Mouse (Mus musculus): Measurements from ENCODE around the gene Triml2. TPM values are rescaled to one million over a fixed set of nuclear protein-coding genes. Genes with fewer than 3 reads are reported as not detected.

Gene Triml2
- polyA plus RNA-seq (2015; fragmentation: Nextera tagmentation; extraction: Ambion mirVana), result not detected in 2 replicates

DNA sequence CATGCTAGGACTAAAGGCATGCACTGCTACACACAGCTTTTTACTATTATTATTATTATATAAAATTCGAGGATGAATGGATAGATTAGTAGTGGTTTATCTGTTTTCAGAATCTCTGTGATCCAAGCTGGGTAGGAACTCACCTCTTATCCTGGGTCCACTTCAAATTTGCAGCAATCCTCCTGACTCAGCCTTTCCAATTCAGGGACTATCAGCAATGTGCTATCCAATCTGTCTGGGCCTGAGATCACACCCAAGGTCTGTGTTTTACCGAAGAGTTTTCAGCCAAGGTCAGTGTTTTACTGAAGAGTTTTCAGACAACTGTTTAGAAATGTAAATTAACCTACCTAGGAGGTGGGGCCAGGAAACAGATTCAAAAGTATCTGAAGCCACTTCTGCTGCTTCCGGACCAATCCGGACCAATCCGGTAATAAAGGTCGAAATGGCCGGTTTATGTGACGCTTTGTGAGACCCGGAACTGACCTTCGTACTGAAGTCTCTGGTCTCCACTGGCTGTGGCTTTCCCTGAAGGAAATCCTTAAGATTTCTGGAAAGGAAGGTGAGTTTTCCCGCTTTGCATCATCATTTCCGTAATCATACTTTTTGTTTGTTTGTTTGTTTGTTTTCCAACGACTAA is at the start of gene Triml2:
Gene Triml2 (plus strand): TSS at position 488 of the 637 bp plus-strand sequence.

DNA sequence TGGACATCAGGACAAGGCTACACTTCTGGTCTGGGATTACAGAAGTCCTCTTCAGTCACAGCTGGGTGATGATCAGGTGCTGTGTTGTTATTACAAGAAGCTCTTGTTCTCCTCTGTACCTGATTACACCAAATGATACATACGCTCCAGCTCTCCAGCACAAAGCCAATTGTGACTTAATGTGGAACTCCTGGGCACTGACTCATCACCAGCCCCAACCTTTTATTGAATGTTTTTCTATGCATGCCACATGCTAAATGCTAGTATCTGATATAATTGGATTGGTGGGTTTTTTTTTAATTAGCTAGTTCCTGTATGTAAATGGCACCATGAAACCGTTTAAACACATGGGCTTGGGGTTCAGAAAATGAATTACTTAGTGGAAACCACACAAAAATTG is 39.0 kb upstream of the Triml2 start, which contains the start of gene Triml1:
Gene Triml1 (minus strand): TSS at position 101 of the 400 bp plus-strand sequence.

Other genes starting within 250 kb of the Triml2 start
- gene Triml1, start 39.1 kb upstream of the Triml2 start, polyA plus RNA-seq (2015; fragmentation: Nextera tagmentation; extraction: Ambion mirVana), result not detected in 2 replicates
- not detected in 2 replicates for gene Zfp42, start 126.4 kb downstream of the Triml2 start, polyA plus RNA-seq (2015; fragmentation: Nextera tagmentation; extraction: Ambion mirVana)

Measured in neural tube, postnatal 0 days (tissue).